In genomic region chr10:96188168-96188567, GRCm38 (mm10) we compare ENCODE assay signal across 9 mouse cellular contexts. TPM values are rescaled to one million over a fixed set of nuclear protein-coding genes. Genes with fewer than 3 reads are reported as not detected.
A peak's percentile ranks its signal among the peaks of the same experiment; 100 is the strongest.
DNase-seq lines count a peak whose midpoint lies in the region; ATAC-seq lines count a peak whose summit lies in the region.
"Had no signal": no experiment of that assay in that cellular context is flagged by ENCODE, and none has a peak within 500 bp of the region (broad histone marks: within the 10 kb centered on the region; RNA-seq: fewer than 3 reads in every experiment).

No protein-coding gene starts in this region.

- no peak overlapping the region for H3K9ac ChIP-seq in liver, embryonic 11.5 days (ENCODE audit: low read depth, low read length)
- no peak overlapping the region for H3K9ac ChIP-seq in heart, embryonic 13.5 days
- no peak overlapping the region for H3K9ac ChIP-seq in stomach, embryonic 14.5 days (replicated peaks; ENCODE audit: low read depth, low read length)
- H3K9ac ChIP-seq: hindbrain, embryonic 15.5 days had no signal

- 49% methylated on average over 7 of the region's 7 CpGs for WGBS in liver, embryonic 11.5 days
- 50% methylated on average over 7 of the region's 7 CpGs for WGBS in heart, embryonic 13.5 days
- 17% methylated on average over 7 of the region's 7 CpGs for WGBS in stomach, embryonic 14.5 days

- H3K27ac ChIP-seq in liver, embryonic 11.5 days (ENCODE audit: low read depth, low read length) = no peak overlapping the region
- peak overlapping the region; percentile 56 for H3K27ac ChIP-seq in heart, embryonic 13.5 days (replicated peaks)
- H3K27ac ChIP-seq in stomach, embryonic 14.5 days (ENCODE audit: low read length) = peak overlapping the region; percentile 48; the same call in 1 of the 2 replicates
- H3K27ac ChIP-seq: hindbrain, embryonic 15.5 days had no signal

- no peak overlapping the region for H3K4me2 ChIP-seq in liver, embryonic 11.5 days
- no peak overlapping the region for H3K4me2 ChIP-seq in heart, embryonic 13.5 days
- H3K4me2 ChIP-seq in stomach, embryonic 14.5 days (replicated peaks; ENCODE audit: low read depth, low read length) = no peak overlapping the region
- H3K4me2 ChIP-seq: hindbrain, embryonic 15.5 days had no signal

- no peaks in the 10 kb centered on the region for H3K4me1 ChIP-seq in liver, embryonic 11.5 days (replicated peaks; ENCODE audit: control insufficient read depth, insufficient read depth, low read length)
- H3K4me1 ChIP-seq in heart, embryonic 13.5 days = peaks cover 6% of the 10 kb centered on the region; the same call in 1 of the 2 replicates
- no peaks in the 10 kb centered on the region for H3K4me1 ChIP-seq in stomach, embryonic 14.5 days (ENCODE audit: control insufficient read depth, insufficient read depth, low read length)

- peak; percentile 68; the same call in 1 of the 2 replicates for ATAC-seq in liver, embryonic 11.5 days (replicated peaks; ENCODE audit: low FRiP score)
- ATAC-seq in heart, embryonic 13.5 days (ENCODE audit: extremely low read depth, insufficient number of reproducible peaks, low FRiP score, low TSS enrichment) = no peak
- ATAC-seq in stomach, embryonic 14.5 days (ENCODE audit: insufficient number of reproducible peaks, insufficient read depth, low FRiP score, low read depth) = no peak

- H3K4me3 ChIP-seq in liver, embryonic 11.5 days (ENCODE audit: low read depth, low read length) = no peak overlapping the region
- no peak overlapping the region for H3K4me3 ChIP-seq in heart, embryonic 13.5 days
- no peak overlapping the region for H3K4me3 ChIP-seq in stomach, embryonic 14.5 days (ENCODE audit: low read depth, low read length)
- H3K4me3 ChIP-seq: hindbrain, embryonic 15.5 days had no signal

- H3K27me3 ChIP-seq in liver, embryonic 11.5 days (replicated peaks; ENCODE audit: control insufficient read depth, insufficient read depth, low read length) = no peaks in the 10 kb centered on the region
- no peaks in the 10 kb centered on the region for H3K27me3 ChIP-seq in heart, embryonic 13.5 days (replicated peaks)
- H3K27me3 ChIP-seq in stomach, embryonic 14.5 days (ENCODE audit: control insufficient read depth, insufficient read depth, low read length) = no peaks in the 10 kb centered on the region
- H3K27me3 ChIP-seq: hindbrain, embryonic 15.5 days had no signal

- H3K9me3 ChIP-seq in liver, embryonic 11.5 days (ENCODE audit: control insufficient read depth, low read length) = no peaks in the 10 kb centered on the region
- H3K9me3 ChIP-seq in heart, embryonic 13.5 days = peaks cover 2% of the 10 kb centered on the region; the same call in 1 of the 2 replicates
- H3K9me3 ChIP-seq in stomach, embryonic 14.5 days (ENCODE audit: control insufficient read depth, low read depth, low read length) = no peaks in the 10 kb centered on the region
- H3K9me3 ChIP-seq: hindbrain, embryonic 15.5 days had no signal

- H3K36me3 ChIP-seq in liver, embryonic 11.5 days (ENCODE audit: control insufficient read depth, insufficient read depth, low read length) = no peaks in the 10 kb centered on the region
- H3K36me3 ChIP-seq in heart, embryonic 13.5 days = no peaks in the 10 kb centered on the region
- H3K36me3 ChIP-seq in stomach, embryonic 14.5 days (ENCODE audit: control insufficient read depth, insufficient read depth, low read length) = no peaks in the 10 kb centered on the region
- H3K36me3 ChIP-seq: hindbrain, embryonic 15.5 days had no signal

- no peak for DNase-seq in liver, embryonic 11.5 days (ENCODE audit: low spot score)
- no peak for DNase-seq in liver
- DNase-seq in kidney, postnatal 25 days = peak; percentile 45 to 70
- DNase-seq in thymus, postnatal 25 days = no peak
- no peak for DNase-seq in cerebellum, adult 18-20 months
- DNase-seq in layer of hippocampus, postnatal 10 days (ENCODE audit: low spot score in 2 of 2) = no peak

RNA-seq across cellular contexts. Expression of gene Gm5426, which starts 51.8 kb away (rescaled TPM):
- not detected in 2 replicates for polyA plus RNA-seq in liver, embryonic 11.5 days (2014; fragmentation: Nextera tagmentation; extraction: Ambion mirVana)
- not detected in 2 replicates for polyA plus RNA-seq in heart, embryonic 13.5 days (2015; fragmentation: Nextera tagmentation; extraction: Ambion mirVana)
- polyA plus RNA-seq in stomach, embryonic 14.5 days (2014; fragmentation: Nextera tagmentation; extraction: Ambion mirVana) = not detected in 2 replicates
- not detected for total RNA-seq in layer of hippocampus, postnatal 10 days (2021)
- polyA plus RNA-seq: hindbrain, embryonic 15.5 days had no signal

Comparison
In these comparisons a context has a peak if more than half of its experiments do, and no peak if none do; other contexts are left out.
1. DNase-seq: peak in kidney, postnatal 25 days (2 of 2); none in liver, embryonic 11.5 days (single experiment), liver (single experiment), thymus, postnatal 25 days (single experiment), cerebellum, adult 18-20 months (0 of 2) and layer of hippocampus, postnatal 10 days (0 of 2).